Mouse (Mus musculus): ENCODE data around the gene Hivep2. TPM values are rescaled to one million over a fixed set of nuclear protein-coding genes. Genes with fewer than 3 reads are reported as not detected.
A peak's percentile ranks its signal among the peaks of the same experiment; 100 is the strongest.

Gene Hivep2
- polyA plus RNA-seq, 1 experiment from 2014 or later: 6.9 TPM

- H3K4me1 ChIP-seq: peaks cover 17% of the 10 kb centered on the region; the same call in 1 of the 2 replicates
- no peak overlapping the region for H3K4me2 ChIP-seq (replicated peaks)
- no peak for ATAC-seq (ENCODE audit: low FRiP score, low read depth)
- 59% methylated on average over 4 of the region's 4 CpGs for WGBS
- H3K4me3 ChIP-seq: no peak overlapping the region
- no peaks in the 10 kb centered on the region for H3K36me3 ChIP-seq
- H3K9me3 ChIP-seq: no peaks in the 10 kb centered on the region
- H3K9ac ChIP-seq: no peak overlapping the region
- H3K27ac ChIP-seq: no peak overlapping the region
- H3K27me3 ChIP-seq (replicated peaks): no peaks in the 10 kb centered on the region
Measured at GRCm38 (mm10) chr10:14045745-14046144, 79.9 kb downstream of the Hivep2 start.

DNA sequence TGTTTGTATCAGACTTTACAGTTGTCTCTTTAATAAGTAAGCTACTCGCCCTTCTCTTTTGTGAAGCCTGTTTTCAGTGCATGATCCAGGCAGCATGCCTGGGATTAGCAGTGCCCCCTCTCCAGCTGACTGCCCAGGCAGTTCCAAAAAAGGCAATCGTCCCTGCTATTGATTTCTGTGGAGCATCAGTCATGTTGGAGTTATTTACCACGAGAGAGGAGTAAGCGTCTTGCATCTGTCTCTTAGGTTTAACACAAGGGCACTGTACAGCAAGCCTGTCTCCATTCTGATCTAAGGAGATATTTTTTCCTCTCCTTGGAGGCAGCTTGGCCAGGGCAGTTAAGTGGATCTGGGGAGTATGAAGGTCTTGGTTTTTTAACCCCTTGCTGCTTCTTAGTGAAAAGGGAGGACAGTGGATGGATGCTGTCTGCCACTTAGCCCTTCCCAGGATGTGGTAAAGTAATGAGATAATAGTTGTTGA is 80.3 kb downstream of the Hivep2 start:
- ATAC-seq (ENCODE audit: low FRiP score, low read depth): no peak
- no peaks in the 10 kb centered on the region for H3K27me3 ChIP-seq (replicated peaks)
- H3K9ac ChIP-seq: no peak overlapping the region
- no peak overlapping the region for H3K4me2 ChIP-seq (replicated peaks)
- no peaks in the 10 kb centered on the region for H3K9me3 ChIP-seq
- peaks cover 17% of the 10 kb centered on the region; the same call in 1 of the 2 replicates for H3K4me1 ChIP-seq
- WGBS: 41% methylated on average over 4 of the region's 4 CpGs
- no peak overlapping the region for H3K4me3 ChIP-seq
- no peak overlapping the region for H3K27ac ChIP-seq
- H3K36me3 ChIP-seq: no peaks in the 10 kb centered on the region

DNA sequence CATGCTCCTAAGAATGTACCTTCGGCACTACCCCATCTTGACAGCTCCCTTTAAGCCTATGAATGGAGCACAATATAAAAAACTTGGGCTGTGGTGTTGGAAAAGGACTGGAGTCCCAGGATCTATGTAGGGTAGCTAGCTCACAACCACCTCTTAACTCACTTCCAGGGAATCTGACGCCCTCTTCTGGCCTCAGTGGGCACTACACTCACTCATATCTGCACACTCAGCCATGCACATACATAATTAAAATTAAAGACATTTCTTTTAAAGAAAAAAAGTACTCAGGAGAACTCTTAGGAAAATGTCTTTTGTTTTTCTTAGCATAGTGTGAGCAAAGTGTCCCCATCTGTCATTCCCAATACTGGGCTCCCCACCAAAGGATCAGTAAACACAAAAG is 81.1 kb downstream of the Hivep2 start:
- H3K4me1 ChIP-seq: peaks cover 17% of the 10 kb centered on the region; the same call in 1 of the 2 replicates
- no peaks in the 10 kb centered on the region for H3K36me3 ChIP-seq
- no peak overlapping the region for H3K4me3 ChIP-seq
- 69% methylated on average over 2 of the region's 2 CpGs for WGBS
- H3K27ac ChIP-seq: no peak overlapping the region
- H3K4me2 ChIP-seq (replicated peaks): no peak overlapping the region
- ATAC-seq (ENCODE audit: low FRiP score, low read depth): no peak
- no peak overlapping the region for H3K9ac ChIP-seq
- H3K9me3 ChIP-seq: no peaks in the 10 kb centered on the region
- no peaks in the 10 kb centered on the region for H3K27me3 ChIP-seq (replicated peaks)

- H3K36me3 ChIP-seq: no peaks in the 10 kb centered on the region
- no peak overlapping the region for H3K4me2 ChIP-seq (replicated peaks)
- ATAC-seq (ENCODE audit: low FRiP score, low read depth): no peak
- H3K27me3 ChIP-seq (replicated peaks): no peaks in the 10 kb centered on the region
- H3K4me1 ChIP-seq: peaks cover 17% of the 10 kb centered on the region; the same call in 1 of the 2 replicates
- H3K4me3 ChIP-seq: no peak overlapping the region
- H3K27ac ChIP-seq: no peak overlapping the region
- 39% methylated on average over 2 of the region's 2 CpGs for WGBS
- H3K9ac ChIP-seq: no peak overlapping the region
- H3K9me3 ChIP-seq: no peaks in the 10 kb centered on the region
Measured at GRCm38 (mm10) chr10:14047661-14048060, 81.8 kb downstream of the Hivep2 start.

GRCm38 (mm10) chr10:14048322-14048915 is 82.5 kb downstream of the Hivep2 start:
- Histone ChIP-seq H3K9me3 (no peaks in the 10 kb centered on the region), H3K9ac (no peak overlapping the region), H3K4me1 (peaks cover 20% of the 10 kb centered on the region), H3K27me3 (replicated peaks) (no peaks in the 10 kb centered on the region), H3K36me3 (no peaks in the 10 kb centered on the region), H3K27ac (no peak overlapping the region), H3K4me2 (replicated peaks) (no peak overlapping the region), H3K4me3 (no peak overlapping the region)
- WGBS: 72% methylated on average over 5 of the region's 5 CpGs
- no peak for ATAC-seq (ENCODE audit: low FRiP score, low read depth)

- H3K27me3 ChIP-seq (replicated peaks): no peaks in the 10 kb centered on the region
- 77% methylated on average over 10 of the region's 10 CpGs for WGBS
Measured at GRCm38 (mm10) chr10:14048916-14049445, 83.1 kb downstream of the Hivep2 start.

DNA sequence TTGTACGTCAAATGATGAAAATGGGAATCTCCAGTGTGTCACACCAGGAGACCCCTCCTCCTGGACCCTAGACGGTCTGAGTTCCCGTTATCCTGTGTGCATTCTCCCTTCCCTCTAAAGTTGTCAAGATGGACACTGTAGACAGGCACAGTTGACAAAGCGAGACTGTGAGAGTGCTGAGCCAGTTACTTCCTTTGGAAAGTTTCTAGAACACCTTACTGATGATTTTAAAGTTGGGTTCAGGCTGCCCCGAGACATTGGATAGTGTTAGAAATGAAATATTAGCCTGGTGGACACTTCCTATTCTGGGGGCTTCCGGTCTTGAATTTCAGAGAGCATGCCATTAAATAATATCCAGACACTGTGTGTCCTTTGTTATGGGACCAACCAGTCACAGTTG is 83.8 kb downstream of the Hivep2 start:
- no peaks in the 10 kb centered on the region for H3K9me3 ChIP-seq
- H3K9ac ChIP-seq: no peak overlapping the region
- 83% methylated on average over 6 of the region's 6 CpGs for WGBS
- no peaks in the 10 kb centered on the region for H3K27me3 ChIP-seq (replicated peaks)
- H3K27ac ChIP-seq: no peak overlapping the region
- H3K4me3 ChIP-seq: no peak overlapping the region
- no peak for ATAC-seq (ENCODE audit: low FRiP score, low read depth)
- H3K36me3 ChIP-seq: no peaks in the 10 kb centered on the region
- H3K4me2 ChIP-seq (replicated peaks): no peak overlapping the region
- peaks cover 16% of the 10 kb centered on the region for H3K4me1 ChIP-seq

More at GRCm38 (mm10) chr10:14048916-14049445, 83.1 kb downstream of the Hivep2 start:
- H3K4me2 ChIP-seq (replicated peaks): no peak overlapping the region
- H3K4me1 ChIP-seq: peaks cover 19% of the 10 kb centered on the region
- no peaks in the 10 kb centered on the region for H3K36me3 ChIP-seq
- no peak for ATAC-seq (ENCODE audit: low FRiP score, low read depth)
- H3K27ac ChIP-seq: no peak overlapping the region
- no peaks in the 10 kb centered on the region for H3K9me3 ChIP-seq
- no peak overlapping the region for H3K4me3 ChIP-seq
- H3K9ac ChIP-seq: no peak overlapping the region

- ATAC-seq (ENCODE audit: low FRiP score, low read depth): no peak
- H3K4me2 ChIP-seq (replicated peaks): no peak overlapping the region
- WGBS: 90% methylated on average over 8 of the region's 8 CpGs
- H3K4me3 ChIP-seq: no peak overlapping the region
- H3K36me3 ChIP-seq: no peaks in the 10 kb centered on the region
- no peaks in the 10 kb centered on the region for H3K27me3 ChIP-seq (replicated peaks)
- no peaks in the 10 kb centered on the region for H3K9me3 ChIP-seq
- H3K4me1 ChIP-seq: peaks cover 18% of the 10 kb centered on the region
- no peak overlapping the region for H3K9ac ChIP-seq
- no peak overlapping the region for H3K27ac ChIP-seq
Measured at GRCm38 (mm10) chr10:14050586-14050985, 84.7 kb downstream of the Hivep2 start.

GRCm38 (mm10) chr10:14052109-14052689 is 86.3 kb downstream of the Hivep2 start:
- ATAC-seq (ENCODE audit: low FRiP score, low read depth): no peak

GRCm38 (mm10) chr10:14054860-14055259 is 89.0 kb downstream of the Hivep2 start:
- Histone ChIP-seq H3K9me3 (no peaks in the 10 kb centered on the region), H3K36me3 (no peaks in the 10 kb centered on the region), H3K4me2 (replicated peaks) (no peak overlapping the region), H3K9ac (no peak overlapping the region), H3K27ac (no peak overlapping the region), H3K4me1 (peaks cover 25% of the 10 kb centered on the region), H3K4me3 (no peak overlapping the region), H3K27me3 (replicated peaks) (no peaks in the 10 kb centered on the region)
- 92% methylated on average over 4 of the region's 4 CpGs for WGBS
- no peak for ATAC-seq (ENCODE audit: low FRiP score, low read depth)

More at GRCm38 (mm10) chr10:14052109-14052689, 86.3 kb downstream of the Hivep2 start:
- Histone ChIP-seq H3K27ac (no peak overlapping the region), H3K4me3 (no peak overlapping the region), H3K4me2 (replicated peaks) (no peak overlapping the region), H3K9me3 (no peaks in the 10 kb centered on the region), H3K27me3 (replicated peaks) (no peaks in the 10 kb centered on the region), H3K36me3 (no peaks in the 10 kb centered on the region), H3K4me1 (peaks cover 34% of the 10 kb centered on the region), H3K9ac (no peak overlapping the region)
- 92% methylated on average over 8 of the region's 8 CpGs for WGBS

DNA sequence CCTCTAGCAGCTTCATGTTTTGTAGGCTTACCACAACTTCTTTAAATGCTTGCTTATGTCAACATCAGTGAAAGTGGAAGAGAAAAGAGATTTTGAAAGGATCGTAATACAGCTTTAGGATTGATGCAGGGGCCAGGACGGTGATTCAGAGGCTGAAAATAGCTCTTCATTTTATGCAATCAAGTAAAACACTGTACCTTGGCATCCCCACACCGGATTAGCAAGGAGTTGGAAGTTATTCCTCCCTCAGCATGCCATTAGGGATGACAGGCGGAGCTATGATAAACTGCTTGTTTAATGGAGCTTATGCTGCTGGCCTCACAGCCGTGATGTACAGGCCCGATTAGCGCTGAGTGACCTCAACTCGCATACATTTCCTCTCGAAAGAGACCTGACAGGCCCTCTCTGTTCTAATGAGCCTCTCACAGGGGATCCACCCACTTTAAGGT is 89.7 kb downstream of the Hivep2 start:
- no peak overlapping the region for H3K4me3 ChIP-seq
- WGBS: 26% methylated on average over 9 of the region's 9 CpGs
- H3K27ac ChIP-seq: no peak overlapping the region
- no peak overlapping the region for H3K9ac ChIP-seq
- no peak overlapping the region for H3K4me2 ChIP-seq (replicated peaks)
- peak; percentile 51; the same call in 1 of the 2 replicates for ATAC-seq (ENCODE audit: low FRiP score, low read depth)
- H3K9me3 ChIP-seq: no peaks in the 10 kb centered on the region
- no peaks in the 10 kb centered on the region for H3K27me3 ChIP-seq (replicated peaks)
- peaks cover 25% of the 10 kb centered on the region for H3K4me1 ChIP-seq
- H3K36me3 ChIP-seq: no peaks in the 10 kb centered on the region

DNA sequence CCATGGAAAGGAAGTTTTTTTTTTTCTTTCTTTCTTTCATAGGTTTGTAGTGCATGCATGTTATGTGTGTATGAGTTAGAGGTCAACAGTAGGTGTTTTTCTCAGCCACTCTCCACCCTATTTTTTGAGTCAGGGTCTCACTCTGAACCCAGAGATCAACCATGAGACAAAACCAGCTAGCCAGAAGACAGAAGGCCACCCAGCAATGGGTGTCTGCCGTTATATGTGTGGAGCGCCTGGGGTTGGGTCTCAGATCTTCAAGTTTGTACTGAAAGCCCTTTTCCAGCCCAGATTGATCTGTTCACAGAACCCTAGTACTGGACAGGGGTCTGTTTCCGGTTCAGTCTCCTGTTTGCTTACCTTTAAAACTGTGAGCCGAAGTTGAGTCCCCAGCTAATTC is 90.2 kb downstream of the Hivep2 start:
- WGBS: 77% methylated on average over 4 of the region's 4 CpGs
- Histone ChIP-seq H3K4me1 (peaks cover 25% of the 10 kb centered on the region), H3K27ac (no peak overlapping the region), H3K36me3 (no peaks in the 10 kb centered on the region), H3K4me2 (replicated peaks) (0 out of 2 replicates have a peak overlapping the region, but pooled peaks have one; percentile 2), H3K9ac (no peak overlapping the region), H3K27me3 (replicated peaks) (no peaks in the 10 kb centered on the region), H3K4me3 (no peak overlapping the region), H3K9me3 (no peaks in the 10 kb centered on the region)
- no peak; the same call in 1 of the 2 replicates for ATAC-seq (ENCODE audit: low FRiP score, low read depth)
